10 mouse cellular contexts compared by ENCODE assay signal in the genomic region with DNA sequence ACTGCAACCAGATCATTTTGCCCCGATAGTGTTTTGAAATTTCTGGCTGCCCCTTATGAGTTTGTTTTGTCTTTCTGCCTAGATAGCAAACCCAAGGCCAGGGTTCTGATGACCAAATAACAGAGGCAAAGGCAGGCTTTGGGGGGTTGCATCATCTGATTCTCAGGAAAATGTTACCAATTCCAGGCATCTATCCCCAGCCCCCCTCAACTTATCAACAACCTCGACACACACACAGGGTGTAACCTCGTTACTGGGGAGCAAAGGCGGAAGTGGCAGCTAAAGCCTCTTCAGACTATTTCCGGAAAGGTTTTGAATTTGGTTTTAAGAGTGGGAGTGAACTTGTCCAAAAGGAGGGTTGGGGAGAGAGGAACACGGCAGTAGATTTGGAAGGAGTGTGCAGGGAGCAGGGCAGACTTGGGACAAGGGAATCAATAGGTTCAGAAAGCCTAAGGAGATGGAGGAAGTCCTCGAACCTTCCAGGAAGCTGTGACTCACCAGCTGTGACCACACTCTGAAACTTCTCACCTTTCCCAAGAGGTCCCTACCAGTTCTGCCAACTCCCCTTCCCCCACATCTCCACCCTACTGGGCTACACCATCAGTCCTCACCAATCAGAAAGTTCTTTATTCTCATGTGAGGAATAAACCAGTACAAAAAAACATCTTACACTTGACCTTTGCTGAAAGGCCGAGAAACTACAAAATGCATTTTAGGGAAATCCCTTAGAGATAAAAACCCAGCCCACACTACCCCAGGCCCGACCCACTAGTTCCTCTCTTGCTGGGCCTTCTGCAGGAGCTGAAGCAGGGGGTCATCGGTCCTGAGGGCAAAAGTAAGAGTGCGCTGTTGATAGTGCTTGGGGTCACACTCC. TPM values are rescaled to one million over a fixed set of nuclear protein-coding genes. Genes with fewer than 3 reads are reported as not detected.
DNase-seq lines count a peak whose midpoint lies in the region; ATAC-seq lines count a peak whose summit lies in the region.
"Had no signal": no experiment of that assay in that cellular context is flagged by ENCODE, and none has a peak within 500 bp of the region (broad histone marks: within the 10 kb centered on the region; RNA-seq: fewer than 3 reads in every experiment).

No protein-coding gene starts in this region.

- no peaks in the 10 kb centered on the region for H3K9me3 ChIP-seq in hindbrain, embryonic 12.5 days (replicated peaks)

- DNase-seq in CD4-positive, CD25-positive, alpha-beta regulatory T cell, adult 2 months (ENCODE audit: low read depth, low spot score) = peak; percentile 61
- DNase-seq in MEL-GATA-1-ER (ENCODE audit: extremely low read depth, low read depth) (peak; percentile 94), liver (peak; percentile 72)
- no peak for DNase-seq in kidney, postnatal 14 days
- DNase-seq: cerebellum, adult 18-20 months; midbrain, embryonic 14.5 days had no signal

- H3K36me3 ChIP-seq in hindbrain, embryonic 12.5 days = peaks cover 26% of the 10 kb centered on the region

- 89% methylated on average over 11 of the region's 11 CpGs for WGBS in hindbrain, embryonic 12.5 days

- no peak overlapping the region for H3K9ac ChIP-seq in hindbrain, embryonic 12.5 days

- ATAC-seq in monocyte, adult 5-6 weeks (replicated peaks; ENCODE audit: insufficient number of reproducible peaks, low FRiP score, low TSS enrichment, poor library complexity, severe bottlenecking) = peak; percentile 86
- ATAC-seq in cerebellum, adult (ENCODE audit: insufficient number of reproducible peaks, low FRiP score, low TSS enrichment) = no peak
- ATAC-seq in hindbrain, embryonic 12.5 days (ENCODE audit: low FRiP score) = no peak
- ATAC-seq: hindbrain, embryonic 16.5 days had no signal

- no peaks in the 10 kb centered on the region for H3K4me1 ChIP-seq in hindbrain, embryonic 12.5 days

- no peaks in the 10 kb centered on the region for H3K27me3 ChIP-seq in hindbrain, embryonic 12.5 days

- no peak overlapping the region for H3K4me3 ChIP-seq in hindbrain, embryonic 12.5 days

- H3K4me2 ChIP-seq in hindbrain, embryonic 12.5 days (replicated peaks) = no peak overlapping the region

- no peak overlapping the region for H3K27ac ChIP-seq in hindbrain, embryonic 12.5 days

RNA-seq across cellular contexts. Expression of gene St3gal4, which starts 5.0 kb away (rescaled TPM):
- total RNA-seq in monocyte, adult 5-6 weeks (2017) = 110 to 141 TPM (median 113 TPM) in 3 replicates
- polyA plus RNA-seq in hindbrain, embryonic 12.5 days (2016; fragmentation: Nextera tagmentation; extraction: Ambion mirVana) = 15.6 and 18.5 TPM in 2 replicates

RNA-seq across cellular contexts. Expression of gene Dcps, which starts 51.8 kb away (rescaled TPM):
- total RNA-seq in monocyte, adult 5-6 weeks (2017) = 22.0 to 26.1 TPM (median 25.5 TPM) in 3 replicates
- polyA plus RNA-seq in hindbrain, embryonic 12.5 days (2016; fragmentation: Nextera tagmentation; extraction: Ambion mirVana) = 73.1 and 73.8 TPM in 2 replicates
